Mouse (Mus musculus) lung, adult 2 months (tissue): ENCODE results near the gene Upb1.

Experiments used
- CTCF ChIP-seq: fragments of 200-500 bp; IDR thresholded peaks from 2 replicates; pipeline ENCODE4 v1.5.1; 2011; ENCODE audit warnings: mild to moderate bottlenecking, low read length, control low read depth; ENCODE audit not compliant: insufficient read depth
- POLR2A ChIP-seq: fragments of 200-500 bp; IDR thresholded peaks from 2 replicates; pipeline ENCODE4 v1.6.1; 2011; ENCODE audit warnings: low read depth, mild to moderate bottlenecking, control low read depth, low read length, borderline replicate concordance; ENCODE audit errors: extremely low read depth

- TF ChIP-seq POLR2A (no peak), CTCF (no peak)
Observed at GRCm38 (mm10) chr10:75355341-75355740, 45.6 kb upstream of the Upb1 start.
